Mouse (Mus musculus) cerebellum, adult 9-10 months (tissue): ENCODE data around the gene Gm10382.
A peak's percentile ranks its signal among the peaks of the same experiment; 100 is the strongest.
"Not testable (repeated sequence)": the region's sequence is repeated elsewhere in the genome, so short reads cannot be mapped to it uniquely, and the experiment has no call there.

Source experiments
- DNase-seq: peaks from one replicate; pipeline ENCODE4 v3.0.0; 2022

Gene Gm10382

GRCm38 (mm10) chr5:125370950-125371693, 18.0 kb upstream of the Gm10382 start:
- no peak for DNase-seq

DNA sequence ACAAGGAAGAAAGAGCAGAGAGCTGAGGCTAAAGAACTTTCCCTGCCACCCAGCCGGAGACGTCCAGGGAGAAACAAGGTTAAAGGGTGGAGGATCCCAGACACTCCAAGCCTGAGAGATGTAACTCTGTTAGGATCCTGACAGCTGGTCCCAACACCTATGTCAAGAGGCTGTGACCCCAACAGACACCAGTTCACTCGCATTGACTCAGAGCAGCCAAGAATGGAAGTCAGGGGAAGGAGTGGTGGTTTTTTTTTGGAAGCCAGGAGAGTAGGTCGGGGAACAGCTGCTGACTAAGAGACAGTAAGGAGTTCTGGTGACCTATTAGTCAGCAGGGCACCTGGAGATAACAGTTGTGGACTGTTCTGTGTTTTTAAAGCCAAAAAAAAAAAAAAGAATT, 17.1 kb upstream of the Gm10382 start:
- no peak for DNase-seq

DNA sequence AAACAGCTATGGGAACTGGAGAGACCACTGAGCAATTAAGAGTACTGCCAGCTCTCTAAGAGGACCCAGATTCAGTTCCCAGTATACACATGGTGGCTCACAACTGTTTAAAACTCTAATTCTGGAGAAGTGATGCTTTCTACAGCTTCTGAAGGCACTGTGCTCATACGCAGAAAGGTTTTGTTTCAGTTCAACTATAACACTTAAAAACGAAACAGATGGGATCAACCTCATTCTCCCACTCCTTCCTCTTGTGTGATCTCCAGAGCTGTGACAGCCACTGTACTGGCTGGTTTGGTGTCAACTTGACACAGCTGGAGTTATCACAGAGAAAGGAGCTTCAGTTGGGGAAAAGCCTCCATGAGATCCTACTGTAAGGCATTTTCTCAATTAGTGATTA, 13.3 kb upstream of the Gm10382 start:
- DNase-seq: no peak

DNA sequence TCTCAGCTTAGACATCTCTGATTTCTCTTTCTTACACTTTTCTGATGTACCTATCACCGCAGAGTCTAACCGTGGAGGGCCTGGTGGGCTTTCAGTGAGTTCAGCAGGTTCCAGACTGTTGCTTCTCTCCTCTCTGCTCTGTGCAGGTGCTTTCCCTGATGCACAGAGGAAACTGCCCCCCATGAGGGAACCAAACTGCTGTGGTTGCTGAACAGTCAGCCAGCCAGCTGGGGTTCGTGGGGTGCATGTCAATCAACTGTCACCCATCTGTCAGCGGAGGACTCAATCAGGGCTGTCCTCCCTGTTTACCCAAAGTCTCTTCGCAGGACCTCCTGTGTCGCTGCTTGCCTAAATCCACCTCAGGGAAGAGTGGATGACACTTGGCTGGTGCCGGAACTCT, 11.9 kb upstream of the Gm10382 start:
- DNase-seq: no peak

GRCm38 (mm10) chr5:125378919-125379318, 10.2 kb upstream of the Gm10382 start:
- no peak for DNase-seq

DNA sequence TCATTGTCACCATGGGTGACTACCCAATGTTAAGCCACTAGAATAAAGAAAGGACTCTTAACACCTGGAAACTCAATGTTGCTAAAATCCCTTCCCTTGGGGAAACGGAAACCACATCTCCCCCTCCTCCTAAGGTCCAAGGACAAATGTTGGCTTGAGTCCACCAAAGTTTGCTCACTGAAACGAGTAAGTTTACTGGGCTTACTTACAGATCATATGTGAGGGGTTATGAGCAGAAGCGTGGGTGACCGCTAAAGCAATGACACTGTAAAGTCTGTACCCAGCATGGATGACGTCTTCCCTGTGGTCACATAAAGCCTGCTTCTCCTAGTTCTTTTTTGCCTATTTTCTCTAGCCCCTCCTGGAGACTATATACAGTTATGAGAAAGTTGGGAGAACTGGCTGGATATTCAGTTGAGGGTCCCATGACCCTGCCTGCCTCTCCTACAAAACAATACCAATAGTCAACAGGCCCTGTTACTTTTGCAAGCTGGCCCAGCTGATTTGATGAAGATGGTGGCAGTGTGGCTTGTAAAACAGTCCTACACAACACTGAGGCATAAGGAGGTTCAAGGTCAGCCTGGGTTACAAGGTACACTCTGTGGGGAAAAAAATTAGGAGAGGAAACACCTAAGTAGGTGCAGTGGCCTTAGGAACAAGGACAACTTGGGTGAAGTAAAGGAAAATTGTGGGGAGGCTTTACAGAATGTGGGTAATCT, 7.0 kb upstream of the Gm10382 start:
- peak; percentile 29 for DNase-seq

GRCm38 (mm10) chr5:125382673-125383558, 6.2 kb upstream of the Gm10382 start:
- peak; percentile 77 for DNase-seq

DNA sequence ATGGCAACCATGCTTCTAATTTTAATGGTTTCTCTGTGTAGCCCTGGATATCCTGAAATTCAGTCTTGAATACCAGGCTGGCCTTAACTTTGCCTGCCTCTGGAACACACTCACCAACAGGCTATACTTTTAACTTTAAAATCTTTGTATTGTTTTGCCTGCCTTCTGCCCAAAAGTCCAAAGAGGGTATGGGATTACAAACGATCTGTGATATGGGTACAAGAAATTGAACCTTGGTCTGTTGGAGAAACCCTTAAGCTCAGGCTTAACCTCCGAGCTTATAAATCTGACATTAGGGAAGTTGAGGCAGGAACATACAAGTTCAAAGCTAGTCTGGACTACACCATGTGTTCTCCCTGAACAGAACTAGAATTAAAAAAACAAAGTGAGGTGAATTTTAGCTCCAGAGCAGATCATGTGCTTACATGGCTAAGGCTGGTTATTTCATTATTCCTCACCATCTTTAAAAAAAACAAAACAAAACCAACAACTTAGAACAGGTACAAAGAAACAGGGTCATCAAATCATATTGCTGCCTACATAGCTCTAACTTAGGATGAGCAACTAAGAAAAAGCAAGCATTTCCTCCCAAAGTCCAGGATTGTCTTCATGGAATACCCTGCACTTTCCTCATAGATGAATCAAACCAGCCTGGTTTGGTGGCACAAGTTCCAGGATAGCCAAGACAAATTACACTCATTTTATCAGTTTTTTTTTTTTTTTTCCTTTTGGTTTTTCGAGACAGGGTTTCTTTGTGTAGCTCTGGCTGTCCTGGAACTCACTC, 5.3 kb upstream of the Gm10382 start:
- DNase-seq: no peak

DNA sequence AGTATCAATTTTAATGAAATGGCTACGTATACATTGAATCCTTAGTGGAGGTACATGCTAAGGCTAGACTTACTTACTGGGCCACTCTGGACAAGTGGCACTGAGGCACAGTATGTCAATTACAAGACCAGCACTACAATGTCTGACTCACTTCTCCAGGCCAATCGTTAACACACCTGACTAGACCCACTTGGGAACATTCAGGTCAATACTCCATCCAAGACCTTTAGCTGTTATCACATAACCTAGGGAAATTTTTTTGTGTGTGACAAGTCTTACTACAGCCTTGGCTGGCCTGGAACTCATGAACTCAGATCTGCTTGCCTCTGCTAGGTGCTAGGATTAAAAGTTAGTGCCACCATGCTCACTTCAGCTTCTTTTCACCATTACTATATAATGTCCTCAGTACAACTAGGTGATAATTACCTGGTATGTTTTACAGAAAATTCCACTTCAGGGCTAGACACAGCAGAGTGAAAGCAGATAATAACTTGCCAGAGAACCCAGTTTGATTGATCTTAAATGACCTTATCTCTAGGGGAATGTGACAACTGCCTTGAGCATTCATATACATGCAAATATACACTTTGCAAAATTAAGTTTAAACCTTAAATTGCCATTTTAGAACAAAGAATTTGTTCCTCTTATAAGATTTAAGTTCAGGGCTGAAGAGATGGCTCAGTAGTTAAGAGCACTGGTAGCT, 4.5 kb upstream of the Gm10382 start:
- DNase-seq: no peak

GRCm38 (mm10) chr5:125385215-125385940, 3.7 kb upstream of the Gm10382 start:
- DNase-seq: no peak

- DNase-seq: not testable (repeated sequence)
Observed at GRCm38 (mm10) chr5:125387295-125387694, 1.8 kb upstream of the Gm10382 start.

DNA sequence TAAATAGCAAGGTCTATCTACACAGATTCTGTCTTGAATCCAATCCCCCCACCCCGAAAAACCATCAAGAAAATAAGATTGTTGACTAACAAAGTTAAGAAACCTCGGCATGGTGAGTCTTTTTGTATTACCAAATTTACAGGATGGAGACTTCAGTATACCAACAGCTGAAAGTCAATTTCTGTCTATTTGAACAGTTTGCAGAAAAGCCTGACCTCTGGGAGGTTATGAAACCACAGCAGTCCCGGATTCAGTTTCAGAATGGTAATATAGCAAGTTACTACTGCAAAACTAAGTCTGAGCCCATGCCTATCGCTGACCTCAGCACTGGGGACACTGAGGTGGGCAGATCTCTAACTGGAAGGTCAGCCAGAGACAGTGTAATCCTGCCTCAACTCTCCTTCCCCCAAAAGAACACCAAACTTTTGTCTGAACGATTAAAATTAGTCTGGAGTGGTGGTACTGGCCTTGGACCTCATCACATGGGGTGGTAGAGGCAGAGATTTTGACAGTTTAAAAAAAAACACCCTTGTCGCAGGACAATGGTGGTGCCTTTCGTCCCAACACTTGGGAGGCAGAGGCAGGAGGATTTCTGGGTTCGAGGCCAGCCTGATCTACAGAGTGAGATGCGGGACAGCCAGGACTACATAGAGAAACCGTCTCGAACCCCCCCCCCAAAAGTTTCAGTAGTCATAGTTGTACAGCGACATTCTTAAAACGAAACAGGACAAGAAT, 597 bp upstream of the Gm10382 start:
- peak; percentile 57 for DNase-seq

DNA sequence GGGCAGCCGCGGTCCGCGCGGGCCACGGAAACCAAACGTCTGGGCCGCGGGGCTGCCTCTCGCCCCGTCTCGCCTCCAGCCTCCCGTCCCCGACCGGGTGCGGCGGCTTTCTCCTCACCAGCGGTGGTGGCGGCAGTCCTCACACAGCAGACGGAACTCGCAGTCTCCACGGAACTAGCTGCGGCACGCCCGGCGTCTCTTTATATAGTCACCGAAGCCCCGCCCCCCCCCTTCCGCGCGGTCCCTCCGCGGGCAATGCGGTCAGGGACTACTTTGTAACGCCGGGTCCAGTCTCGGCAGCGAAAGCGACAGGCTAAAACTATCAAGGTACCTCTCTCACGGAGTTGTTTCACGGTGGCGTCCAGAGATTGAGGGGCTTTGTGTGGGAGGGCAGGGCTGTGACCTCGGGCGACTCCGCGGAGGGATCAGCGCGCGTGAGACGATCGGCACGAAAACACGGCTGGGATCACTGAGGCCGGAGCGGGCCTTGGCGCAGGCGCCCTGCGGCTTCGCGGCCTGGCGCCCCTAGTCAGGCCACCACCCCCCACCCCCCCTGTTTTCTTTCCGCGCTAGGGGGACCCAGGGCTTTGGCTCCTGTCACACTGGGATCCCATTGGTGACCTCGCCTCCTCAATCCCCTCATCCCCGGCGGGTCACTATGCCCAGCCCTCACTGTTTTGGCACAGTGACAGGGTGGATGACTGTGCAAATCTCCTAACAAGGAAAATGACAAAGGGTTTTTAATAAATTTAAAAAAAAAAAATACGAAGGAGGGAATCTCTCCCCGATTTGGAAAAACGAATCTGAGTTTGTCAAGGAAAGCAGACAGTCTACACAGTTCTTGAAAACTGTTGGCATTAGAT, 688 bp downstream of the Gm10382 start, which contains the start of gene Ubc:
Ubc (minus strand) TSS at position 624 of the 863 bp plus-strand sequence.
- peak; percentile 90 for DNase-seq

DNA sequence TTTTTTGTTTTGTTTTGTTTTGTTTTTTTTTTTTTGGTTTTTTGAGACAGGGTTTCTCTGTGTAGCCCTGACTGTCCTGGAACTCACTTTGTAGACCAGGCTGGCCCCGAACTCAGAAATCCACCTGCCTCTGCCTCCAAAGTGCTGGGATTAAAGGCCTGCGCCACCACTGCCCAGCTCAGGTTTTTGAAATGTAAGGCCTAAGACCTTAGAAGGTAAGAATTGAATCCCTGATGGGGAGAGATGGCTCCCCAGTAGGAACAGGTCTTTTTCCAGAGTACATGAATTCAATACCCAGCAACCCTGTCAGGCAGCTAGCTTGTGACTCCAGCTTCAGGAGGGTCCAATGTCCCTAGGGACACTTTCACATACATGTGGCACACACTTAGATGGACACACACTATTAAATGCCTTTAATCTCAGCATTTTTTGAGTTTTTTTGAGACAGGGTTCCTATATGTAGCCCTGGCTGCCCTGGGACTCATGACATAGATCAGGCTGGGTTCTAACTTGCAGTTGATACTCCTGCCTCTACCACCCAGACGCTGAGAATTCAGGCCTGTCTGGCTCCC, 1.9 kb downstream of the Gm10382 start:
- peak; percentile 61 for DNase-seq

DNA sequence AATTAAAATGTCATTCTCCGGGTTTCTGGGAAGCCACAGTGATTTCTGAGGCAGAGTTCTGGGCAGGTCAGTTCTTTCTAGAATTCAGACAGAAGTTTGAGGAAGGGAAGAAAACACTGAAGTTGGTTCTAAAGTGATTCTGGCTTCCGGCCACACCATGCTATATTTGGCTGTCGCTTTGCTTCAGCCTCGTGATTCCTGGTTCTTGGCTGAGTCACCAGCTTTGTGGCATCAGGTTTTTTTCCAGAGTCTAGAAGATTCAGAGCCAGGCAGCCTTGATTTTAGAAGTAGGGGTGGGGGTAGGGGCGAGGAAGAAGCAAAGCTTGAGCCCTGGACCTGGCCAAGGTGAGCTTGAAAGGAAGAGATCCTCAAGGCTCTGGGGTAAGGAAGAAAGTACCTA, 2.5 kb downstream of the Gm10382 start:
- peak; percentile 84 for DNase-seq

GRCm38 (mm10) chr5:125392176-125392575, 3.1 kb downstream of the Gm10382 start:
- peak; percentile 60 for DNase-seq

DNA sequence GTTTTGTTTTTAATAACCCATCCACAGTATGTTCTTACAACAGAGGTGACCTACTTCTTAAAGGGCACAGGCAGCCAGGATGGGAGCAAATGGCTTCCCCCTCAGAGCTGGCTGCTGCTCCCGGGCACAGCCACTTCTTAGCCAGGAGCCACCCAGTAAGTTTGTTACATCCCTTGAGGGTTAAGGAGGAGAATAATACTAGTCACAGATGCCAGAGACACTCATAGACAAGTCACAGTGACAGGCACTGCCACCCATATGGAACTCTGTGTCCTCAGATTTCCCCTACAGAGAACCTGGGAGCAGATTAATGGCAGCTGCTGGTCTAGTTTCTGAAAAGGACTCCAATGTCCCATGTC, 3.5 kb downstream of the Gm10382 start:
- no peak for DNase-seq

DNA sequence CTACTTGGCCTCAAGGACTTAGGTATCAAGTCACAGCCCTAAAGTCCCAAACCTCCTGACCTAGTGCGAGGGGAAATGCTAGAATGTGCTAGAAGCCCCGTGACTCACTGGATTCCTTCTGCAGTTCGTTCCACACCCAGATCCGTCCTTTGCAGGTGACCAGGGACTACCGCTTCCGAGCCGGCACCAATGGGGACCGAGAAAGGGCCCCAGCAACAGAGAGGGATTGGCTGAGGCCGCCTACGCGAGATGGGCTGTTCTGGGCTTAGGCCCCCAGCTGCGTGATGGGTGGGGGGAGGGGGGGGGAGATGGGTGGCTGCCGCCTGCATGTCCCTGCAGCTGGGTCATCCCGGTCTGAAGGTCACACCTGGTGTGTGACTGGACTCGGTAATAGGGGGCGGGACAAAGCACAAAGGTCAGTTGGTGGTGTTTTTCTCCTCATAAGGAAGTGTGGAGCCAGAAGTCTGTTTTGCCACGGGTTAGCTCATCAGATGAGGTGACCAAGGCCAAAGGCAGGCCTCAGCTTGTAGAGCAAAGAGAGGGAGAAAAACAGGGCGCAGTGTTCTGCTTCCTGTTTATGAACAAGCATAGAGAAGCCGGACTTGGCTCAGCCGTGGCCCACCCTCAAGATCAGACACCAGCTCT, 4.0 kb downstream of the Gm10382 start:
- DNase-seq: peak; percentile 95
